Mouse (Mus musculus): Measurements from ENCODE around the gene Slc2a3. TPM values are rescaled to one million over a fixed set of nuclear protein-coding genes. Genes with fewer than 3 reads are reported as not detected.
"Not testable (repeated sequence)": the region's sequence is repeated elsewhere in the genome, so short reads cannot be mapped to it uniquely, and the experiment has no call there.

Gene Slc2a3
- polyA plus RNA-seq, 1 experiment: 291 TPM

DNA sequence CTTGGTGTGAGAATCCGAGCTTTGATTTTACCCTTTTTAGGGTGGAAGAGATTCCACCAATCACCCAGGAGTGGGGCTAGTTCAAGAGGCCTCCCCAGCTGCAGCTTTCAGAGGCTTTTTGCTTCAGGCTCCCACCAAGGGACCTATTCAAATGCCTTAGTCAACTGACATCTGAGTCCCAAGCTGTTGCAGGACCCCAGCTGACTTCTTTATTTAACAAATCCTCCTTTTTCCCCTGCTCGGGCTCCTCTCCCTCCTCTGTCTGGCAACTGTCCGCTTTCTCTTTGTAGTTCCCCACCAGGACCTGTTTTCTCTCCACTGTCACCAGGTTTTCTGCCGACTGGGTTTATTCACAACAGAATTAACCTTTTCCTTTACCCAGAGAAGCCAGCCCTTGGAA, 85.6 kb downstream of the Slc2a3 start:
- Histone ChIP-seq H3K4me1 (peaks cover 10% of the 10 kb centered on the region; the same call in 1 of the 2 replicates), H3K27me3 (replicated peaks) (peaks cover 16% of the 10 kb centered on the region), H3K4me3 (replicated peaks) (no peak overlapping the region), H3K9me3 (no peaks in the 10 kb centered on the region), H3K36me3 (replicated peaks; ENCODE audit: low read length) (no peaks in the 10 kb centered on the region)
- TF ChIP-seq FLI1 (IDR thresholded peaks at IDR 0.05; ENCODE audit: low read length): no peak
- TF ChIP-seq GATA1 (IDR thresholded peaks at IDR 0.05; ENCODE audit: borderline replicate concordance, low read length): no peak

DNA sequence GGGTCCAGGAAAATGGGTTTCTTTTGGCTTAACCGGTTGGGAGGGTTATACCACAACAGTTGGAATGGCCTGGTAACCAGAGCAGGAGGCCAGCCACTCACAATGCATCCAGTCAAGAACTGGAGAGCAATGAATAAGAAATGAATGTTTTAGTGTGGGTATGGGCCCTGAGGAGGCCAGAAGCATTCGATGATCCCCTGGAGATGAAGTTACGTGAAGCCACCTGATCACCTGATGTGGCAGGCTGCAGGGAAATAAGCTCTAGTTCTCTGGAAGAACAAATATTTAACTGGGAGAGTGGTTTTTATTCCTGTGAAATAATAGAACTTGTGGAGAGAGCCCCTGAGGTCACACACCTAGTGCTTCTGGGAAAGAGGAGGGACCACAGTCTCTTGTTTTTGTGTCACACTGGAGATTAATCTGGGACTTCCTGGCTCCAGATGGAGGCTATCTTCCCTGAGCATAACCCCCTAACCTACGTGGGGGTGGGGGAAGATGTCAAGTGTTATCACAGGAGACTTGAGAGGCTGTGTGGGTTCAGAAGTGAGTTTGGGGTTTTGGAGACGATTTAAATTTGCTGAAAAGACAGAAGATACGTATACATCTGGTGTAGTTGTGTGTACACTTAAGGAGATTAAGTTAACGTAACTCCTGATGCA, 86.6 kb downstream of the Slc2a3 start:
- Histone ChIP-seq H3K9me3 (no peaks in the 10 kb centered on the region), H3K27me3 (replicated peaks) (peaks cover 16% of the 10 kb centered on the region), H3K4me1 (peaks cover 10% of the 10 kb centered on the region; the same call in 1 of the 2 replicates), H3K4me3 (replicated peaks) (no peak overlapping the region), H3K36me3 (replicated peaks; ENCODE audit: low read length) (no peaks in the 10 kb centered on the region)
- no peak for TF ChIP-seq GATA1 (IDR thresholded peaks at IDR 0.05; ENCODE audit: borderline replicate concordance, low read length)
- no peak for TF ChIP-seq FLI1 (IDR thresholded peaks at IDR 0.05; ENCODE audit: low read length)

DNA sequence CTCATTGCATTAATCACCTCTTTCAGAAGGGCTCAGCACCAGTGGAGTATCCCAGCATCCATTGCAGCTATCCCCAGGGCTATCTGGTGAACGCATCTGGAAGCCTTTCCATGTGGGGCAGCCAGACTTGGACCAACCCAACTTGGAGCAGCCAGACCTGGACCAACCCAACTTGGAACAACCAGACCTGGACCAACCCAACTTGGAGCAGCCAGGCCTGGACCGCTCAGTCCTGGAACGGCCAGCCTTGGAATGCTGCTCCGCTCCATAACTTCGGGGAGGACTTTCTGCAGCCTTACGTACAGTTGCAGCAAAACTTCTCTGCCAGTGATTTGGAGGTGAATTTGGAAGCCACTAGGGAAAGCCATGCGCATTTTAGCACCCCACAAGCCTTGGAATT, 88.3 kb downstream of the Slc2a3 start:
- H3K4me3 ChIP-seq (replicated peaks); H3K9me3 ChIP-seq; H3K4me1 ChIP-seq; H3K36me3 ChIP-seq (replicated peaks; ENCODE audit: low read length): not testable (repeated sequence)
- peaks cover 24% of the 10 kb centered on the region for H3K27me3 ChIP-seq (replicated peaks)

DNA sequence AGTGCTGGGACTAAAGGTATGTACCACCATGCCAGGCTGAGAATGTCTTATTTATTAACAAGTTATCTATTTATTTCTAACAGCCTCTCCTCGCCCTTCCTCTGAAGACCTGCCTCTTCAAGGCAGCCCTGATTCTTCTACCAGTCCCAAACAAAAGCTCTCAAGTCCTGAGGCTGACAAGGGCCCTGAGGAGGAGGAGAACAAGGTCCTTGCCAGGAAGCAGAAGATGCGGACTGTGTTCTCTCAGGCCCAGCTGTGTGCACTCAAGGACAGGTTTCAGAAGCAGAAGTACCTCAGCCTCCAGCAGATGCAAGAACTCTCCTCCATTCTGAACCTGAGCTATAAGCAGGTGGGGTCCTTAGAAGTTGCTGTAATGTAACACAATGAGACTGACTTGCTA, 90.0 kb downstream of the Slc2a3 start:
- peaks cover 10% of the 10 kb centered on the region; the same call in 1 of the 2 replicates for H3K4me1 ChIP-seq
- no peaks in the 10 kb centered on the region for H3K36me3 ChIP-seq (replicated peaks; ENCODE audit: low read length)
- H3K27me3 ChIP-seq (replicated peaks): peaks cover 37% of the 10 kb centered on the region
- H3K4me3 ChIP-seq (replicated peaks): no peak overlapping the region
- TF ChIP-seq FLI1 (IDR thresholded peaks at IDR 0.05; ENCODE audit: low read length): no peak
- no peak for TF ChIP-seq GATA1 (IDR thresholded peaks at IDR 0.05; ENCODE audit: borderline replicate concordance, low read length)
- H3K9me3 ChIP-seq: no peaks in the 10 kb centered on the region

DNA sequence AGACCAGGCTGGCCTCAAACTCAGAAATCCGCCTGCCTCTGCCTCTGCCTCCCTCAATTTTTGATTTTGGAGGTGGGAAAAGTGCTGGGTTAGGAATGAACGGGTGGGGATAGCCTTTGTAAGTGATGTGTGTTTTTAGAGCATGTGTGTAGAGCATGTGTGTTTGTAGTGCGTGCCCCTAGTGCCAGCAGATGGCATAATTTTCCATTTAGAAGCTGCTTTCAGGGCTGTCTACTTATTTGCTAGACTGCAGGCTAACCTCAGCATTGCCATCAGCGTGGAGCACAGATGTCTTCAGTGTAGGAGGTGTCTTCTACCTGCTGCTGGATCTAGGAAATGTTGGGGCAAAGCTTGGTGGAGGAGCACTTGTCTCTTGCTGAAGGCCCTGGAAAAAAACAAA, 92.6 kb downstream of the Slc2a3 start:
- TF ChIP-seq GATA1 (IDR thresholded peaks at IDR 0.05; ENCODE audit: borderline replicate concordance, low read length) (no peak), FLI1 (IDR thresholded peaks at IDR 0.05; ENCODE audit: low read length) (no peak)
- Histone ChIP-seq H3K9me3 (peaks cover 5% of the 10 kb centered on the region; the same call in 1 of the 2 replicates), H3K4me1 (peaks cover 6% of the 10 kb centered on the region; the same call in 1 of the 2 replicates), H3K27me3 (replicated peaks) (peaks cover 38% of the 10 kb centered on the region), H3K36me3 (replicated peaks; ENCODE audit: low read length) (no peaks in the 10 kb centered on the region), H3K4me3 (replicated peaks) (no peak overlapping the region)

DNA sequence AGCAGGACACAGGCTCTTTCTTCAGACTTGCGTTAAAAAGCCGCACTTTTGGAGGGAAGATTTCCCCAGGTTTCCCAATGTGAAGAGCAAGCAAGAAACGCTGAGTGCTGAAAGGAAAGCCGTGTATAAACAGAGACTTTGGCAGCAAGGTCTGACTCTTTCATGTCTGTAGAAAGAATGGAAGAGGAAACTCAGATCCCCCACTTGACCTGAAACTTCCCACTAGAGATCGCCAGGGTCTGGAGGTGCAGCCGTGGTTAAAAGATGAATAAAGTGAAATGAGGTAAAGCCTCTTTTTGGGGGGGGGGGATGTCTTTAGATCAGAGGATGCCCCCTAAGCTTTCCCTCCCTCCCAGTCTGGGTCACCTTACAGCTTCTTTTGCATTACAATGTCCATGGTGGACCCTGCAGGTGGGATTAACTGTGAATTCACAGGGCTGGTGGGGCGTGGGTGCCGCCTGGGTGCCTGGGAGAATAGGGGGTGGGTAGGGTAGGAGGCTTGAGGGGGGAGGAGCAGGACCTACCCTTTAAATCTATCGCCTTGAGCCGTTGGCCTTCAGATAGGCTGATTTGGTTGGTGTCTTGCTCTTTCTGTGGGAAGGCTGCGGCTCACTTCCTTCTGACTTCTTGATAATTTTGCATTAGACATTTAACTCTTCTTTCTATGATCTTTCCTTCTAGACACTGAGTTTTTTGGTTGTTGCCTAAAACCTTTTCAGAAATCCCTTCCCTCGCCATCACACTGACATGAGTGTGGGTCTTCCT, 94.2 kb downstream of the Slc2a3 start, which contains the start of gene Nanog:
Gene Nanog (plus strand): TSS at position 454 of the 765 bp plus-strand sequence.
- Histone ChIP-seq H3K4me1 (peaks cover 9% of the 10 kb centered on the region), H3K4me3 (replicated peaks) (no peak within 1 kb of the TSS), H3K36me3 (replicated peaks; ENCODE audit: low read length) (no peaks in the 10 kb centered on the region), H3K27me3 (replicated peaks) (peaks cover 49% of the 10 kb centered on the region), H3K9me3 (peaks cover 5% of the 10 kb centered on the region; the same call in 1 of the 2 replicates)
- no peak for TF ChIP-seq GATA1 (IDR thresholded peaks at IDR 0.05; ENCODE audit: borderline replicate concordance, low read length)
- no peak for TF ChIP-seq FLI1 (IDR thresholded peaks at IDR 0.05; ENCODE audit: low read length)

DNA sequence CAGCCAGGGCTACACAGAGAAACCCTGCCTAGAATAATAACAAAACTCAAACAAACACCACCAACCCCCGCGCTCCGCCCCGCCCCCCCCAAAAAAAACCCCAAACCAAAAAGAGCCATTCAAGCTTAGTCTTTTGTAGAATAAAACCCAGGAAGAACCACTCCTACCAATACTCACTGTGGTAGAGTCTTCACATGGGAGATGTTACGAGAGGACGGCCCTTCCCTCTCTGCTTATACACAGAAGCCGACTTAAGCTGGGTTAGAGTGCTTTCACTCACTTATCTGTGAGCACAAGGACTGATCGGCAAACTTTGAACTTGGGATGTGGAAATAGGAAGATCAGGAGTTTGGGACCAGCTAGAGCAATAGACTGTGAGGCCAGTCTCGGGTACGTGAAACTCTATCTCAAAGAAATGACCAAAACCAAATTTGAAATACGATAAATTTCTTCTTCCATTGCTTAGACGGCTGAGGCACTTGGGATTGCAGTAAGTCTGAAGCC, 95.1 kb downstream of the Slc2a3 start:
- Histone ChIP-seq H3K4me1 (peaks cover 9% of the 10 kb centered on the region), H3K4me3 (replicated peaks) (no peak overlapping the region), H3K27me3 (replicated peaks) (peaks cover 51% of the 10 kb centered on the region), H3K36me3 (replicated peaks; ENCODE audit: low read length) (no peaks in the 10 kb centered on the region), H3K9me3 (peaks cover 5% of the 10 kb centered on the region; the same call in 1 of the 2 replicates)
- TF ChIP-seq FLI1 (IDR thresholded peaks at IDR 0.05; ENCODE audit: low read length) (no peak), GATA1 (IDR thresholded peaks at IDR 0.05; ENCODE audit: borderline replicate concordance, low read length) (no peak)

DNA sequence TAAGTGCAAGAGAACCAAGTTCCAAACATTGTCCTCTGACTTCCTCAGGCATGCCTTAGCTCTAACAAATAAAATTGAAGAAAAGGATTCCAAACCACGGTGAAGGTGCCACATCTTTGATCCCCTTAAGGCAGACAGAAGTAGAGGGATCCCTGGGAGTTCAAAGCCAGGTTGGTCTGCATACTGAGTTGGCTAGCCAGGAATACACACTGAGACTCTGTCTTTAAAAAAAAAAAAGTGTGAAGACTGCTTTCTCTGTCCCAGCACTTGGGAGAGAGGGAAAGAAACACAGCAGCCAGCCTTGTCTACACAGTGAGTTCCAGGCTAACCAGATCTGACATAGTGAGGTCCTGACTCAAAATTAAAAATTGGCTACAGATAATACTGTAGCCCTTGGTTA, 97.7 kb downstream of the Slc2a3 start:
- H3K4me3 ChIP-seq (replicated peaks): no peak overlapping the region
- H3K9me3 ChIP-seq: peaks cover 5% of the 10 kb centered on the region; the same call in 1 of the 2 replicates
- H3K27me3 ChIP-seq (replicated peaks): peaks cover 47% of the 10 kb centered on the region
- H3K4me1 ChIP-seq: peaks cover 9% of the 10 kb centered on the region
- no peaks in the 10 kb centered on the region for H3K36me3 ChIP-seq (replicated peaks; ENCODE audit: low read length)
- no peak for TF ChIP-seq GATA1 (IDR thresholded peaks at IDR 0.05; ENCODE audit: borderline replicate concordance, low read length)
- no peak for TF ChIP-seq FLI1 (IDR thresholded peaks at IDR 0.05; ENCODE audit: low read length)

DNA sequence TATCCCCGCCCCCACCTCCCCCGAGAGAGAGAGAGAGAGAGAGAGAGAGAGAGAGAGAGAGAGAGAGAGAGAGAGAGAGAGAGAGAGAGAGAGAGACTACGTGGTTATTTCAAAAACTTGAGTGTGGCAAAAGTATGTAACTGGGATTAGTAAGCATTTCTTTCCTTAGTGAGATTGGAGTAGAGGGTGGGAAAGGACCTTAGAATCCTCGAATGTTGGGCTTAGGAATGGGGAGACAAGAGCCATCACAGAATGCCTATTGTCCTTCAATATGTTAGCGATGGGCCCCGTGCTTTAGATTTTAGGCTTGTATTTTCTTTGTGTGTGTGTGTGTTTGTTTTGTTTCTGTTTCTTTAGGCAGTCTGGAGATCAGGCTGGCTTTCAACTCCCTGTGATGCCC, 98.2 kb downstream of the Slc2a3 start:
- Histone ChIP-seq H3K27me3 (replicated peaks) (peaks cover 44% of the 10 kb centered on the region), H3K36me3 (replicated peaks; ENCODE audit: low read length) (no peaks in the 10 kb centered on the region), H3K4me1 (peaks cover 9% of the 10 kb centered on the region), H3K4me3 (replicated peaks) (no peak overlapping the region), H3K9me3 (peaks cover 5% of the 10 kb centered on the region; the same call in 1 of the 2 replicates)
- TF ChIP-seq GATA1 (IDR thresholded peaks at IDR 0.05; ENCODE audit: borderline replicate concordance, low read length): no peak
- no peak for TF ChIP-seq FLI1 (IDR thresholded peaks at IDR 0.05; ENCODE audit: low read length)

Measured in megakaryocyte, embryonic 14.5 days (primary cell).